Mouse (Mus musculus) testis, adult 2 months (tissue): ENCODE measurements around the gene Ruvbl1.

Experiments
- CTCF ChIP-seq: fragments of 200-500 bp; IDR thresholded peaks from 2 replicates; pipeline ENCODE4 v1.5.1; 2012; ENCODE audit warnings: low read depth, mild to moderate bottlenecking, inconsistent platforms, low read length, moderate library complexity; ENCODE audit not compliant: control insufficient read depth, insufficient read depth, insufficient replicate concordance
- POLR2A ChIP-seq: fragments of 200-500 bp; IDR thresholded peaks from 2 replicates; pipeline ENCODE4 v1.6.1; 2012; ENCODE audit warnings: low read depth, mild to moderate bottlenecking, inconsistent platforms, low read length, moderate library complexity; ENCODE audit not compliant: control insufficient read depth

- TF ChIP-seq CTCF (no peak), POLR2A (no peak)
These were observed 58.2 kb downstream of the Ruvbl1 start for GRCm38 (mm10) chr6:88523451-88523850.
